Mouse (Mus musculus) CH12.LX (cell line): Measurements from ENCODE around the gene Lrrc23. TPM values are rescaled to one million over a fixed set of nuclear protein-coding genes. Genes with fewer than 3 reads are reported as not detected.

ENCODE experiments used
- DNase-seq: peaks from one replicate; pipeline ENCODE4 v3.0.0-alpha.2; 2013; ENCODE audit errors: extremely low read depth
- H3K27ac ChIP-seq: 2 replicates; pipeline ENCODE4 v1.5.1; 2012; ENCODE audit warnings: low read depth, mild to moderate bottlenecking, control low read depth, moderate library complexity; ENCODE audit not compliant: insufficient read depth
- H3K27me3 ChIP-seq: replicated peaks from 2 replicates; pipeline ENCODE3; 2012; ENCODE audit warnings: inconsistent platforms
- H3K36me3 ChIP-seq, 2 experiments: replicated peaks in 1 of 2; 2 replicates each; pipeline versions ENCODE3 to v1.6.1; 2012; ENCODE audit warnings: inconsistent platforms in 1 of 2, low read length in 1 of 2, mild to moderate bottlenecking in 1 of 2, mixed read lengths in 1 of 2, moderate library complexity in 1 of 2; ENCODE audit not compliant: control insufficient read depth in 1 of 2, insufficient read depth in 1 of 2
- H3K4me1 ChIP-seq, 2 experiments: 2 replicates each; pipeline ENCODE4 v1.6.1; 2012; ENCODE audit warnings: inconsistent platforms in 1 of 2, moderate library complexity in 1 of 2; ENCODE audit not compliant: insufficient read depth in 2 of 2, control insufficient read depth in 1 of 2
- H3K4me2 ChIP-seq: 2 replicates; pipeline ENCODE4 v1.6.1; 2012; ENCODE audit warnings: low read depth, mild to moderate bottlenecking, control low read depth; ENCODE audit not compliant: poor library complexity, insufficient read depth, severe bottlenecking
- H3K4me3 ChIP-seq, 3 experiments: fragments of 150-350 bp in 1 of 3; sonication (generic) in 1 of 3; replicated peaks in 1 of 3; 2 replicates each; pipeline versions ENCODE3 to v1.5.1; 2011 to 2012; ENCODE audit warnings: low read depth in 2 of 3, low read length in 2 of 3, mild to moderate bottlenecking in 2 of 3, moderate library complexity in 2 of 3, control low read depth in 1 of 3, improper control_type of control experiment in 1 of 3, inconsistent platforms in 1 of 3, mixed read lengths in 1 of 3; ENCODE audit not compliant: poor library complexity in 1 of 3
- H3K79me2 ChIP-seq: replicated peaks from 2 replicates; pipeline ENCODE4 v1.6.1; 2012; ENCODE audit warnings: mild to moderate bottlenecking, moderate library complexity; ENCODE audit not compliant: control insufficient read depth, poor library complexity, insufficient read depth, severe bottlenecking; ENCODE audit errors: extremely low read depth
- H3K9ac ChIP-seq: 2 replicates; pipeline ENCODE4 v1.6.1; 2012; ENCODE audit warnings: low read depth, mild to moderate bottlenecking, control low read depth, moderate library complexity; ENCODE audit not compliant: insufficient read depth
- H3K9me3 ChIP-seq: replicated peaks from 2 replicates; pipeline ENCODE3; 2012; ENCODE audit warnings: low read length, inconsistent platforms, mixed read lengths
- BHLHE40 ChIP-seq: IDR thresholded peaks from 2 replicates; pipeline ENCODE4 v1.6.1; 2011; ENCODE audit warnings: mild to moderate bottlenecking, low read depth, low read length, improper control_type of control experiment
- CHD1 ChIP-seq: IDR thresholded peaks from 2 replicates; pipeline ENCODE4 v1.6.1; 2012; ENCODE audit warnings: low read depth, low read length, improper control_type of control experiment, inconsistent platforms
- CTCF ChIP-seq, 2 experiments: IDR thresholded peaks in 1 of 2; conservative IDR thresholded peaks in 1 of 2; 2 replicates each; pipeline ENCODE4 v1.5.1; 2011 to 2012; ENCODE audit warnings: low read depth in 2 of 2, low read length in 2 of 2, improper control_type of control experiment in 1 of 2, inconsistent platforms in 1 of 2, mild to moderate bottlenecking in 1 of 2, moderate library complexity in 1 of 2
- E2F4 ChIP-seq: IDR thresholded peaks from 2 replicates; pipeline ENCODE4 v1.6.1; 2011; ENCODE audit warnings: low read depth, low read length, improper control_type of control experiment; ENCODE audit not compliant: insufficient replicate concordance
- ELF1 ChIP-seq: IDR thresholded peaks from 2 replicates; pipeline ENCODE4 v1.6.1; 2014; ENCODE audit warnings: low read depth, mild to moderate bottlenecking, inconsistent platforms, low read length, improper control_type of control experiment
- EP300 ChIP-seq: IDR thresholded peaks from 2 replicates; pipeline ENCODE4 v1.6.1; 2011; ENCODE audit warnings: low read length, improper control_type of control experiment
- GABPA ChIP-seq: IDR thresholded peaks from 2 replicates; pipeline ENCODE4 v1.6.1; 2012; ENCODE audit warnings: low read depth, low read length, improper control_type of control experiment, inconsistent platforms; ENCODE audit not compliant: insufficient replicate concordance
- HCFC1 ChIP-seq: IDR thresholded peaks from 2 replicates; pipeline ENCODE4 v1.6.1; 2012; ENCODE audit warnings: low read depth, mild to moderate bottlenecking, inconsistent platforms, low read length, improper control_type of control experiment
- IRF4 ChIP-seq: IDR thresholded peaks from 2 replicates; pipeline ENCODE4 v1.6.1; 2014; ENCODE audit warnings: low read depth, mild to moderate bottlenecking, inconsistent platforms, low read length, improper control_type of control experiment
- JUN ChIP-seq: IDR thresholded peaks from 2 replicates; pipeline ENCODE4 v1.6.1; 2011; ENCODE audit warnings: low read depth, mild to moderate bottlenecking, low read length, improper control_type of control experiment, moderate library complexity; ENCODE audit not compliant: insufficient read depth
- JUND ChIP-seq: conservative IDR thresholded peaks from 2 replicates; pipeline ENCODE4 v1.6.1; 2011; ENCODE audit warnings: low read depth, low read length, improper control_type of control experiment
- KAT2A ChIP-seq: IDR thresholded peaks from 2 replicates; pipeline ENCODE4 v1.6.1; 2012; ENCODE audit warnings: low read length, improper control_type of control experiment, inconsistent platforms; ENCODE audit not compliant: insufficient replicate concordance
- MAFK ChIP-seq: IDR thresholded peaks from 2 replicates; pipeline ENCODE4 v1.6.1; 2011; ENCODE audit warnings: low read length, improper control_type of control experiment; ENCODE audit not compliant: insufficient replicate concordance
- MAX ChIP-seq: IDR thresholded peaks from 2 replicates; pipeline ENCODE4 v1.6.1; 2011; ENCODE audit warnings: low read length, improper control_type of control experiment
- MAZ ChIP-seq: IDR thresholded peaks from 2 replicates; pipeline ENCODE4 v1.6.1; 2012; ENCODE audit warnings: low read depth, mild to moderate bottlenecking, inconsistent platforms, low read length, improper control_type of control experiment, moderate library complexity
- MEF2A ChIP-seq: IDR thresholded peaks from 2 replicates; pipeline ENCODE4 v1.6.1; 2014; ENCODE audit warnings: low read depth, mild to moderate bottlenecking, inconsistent platforms, low read length, improper control_type of control experiment, borderline replicate concordance
- MXI1 ChIP-seq: IDR thresholded peaks from 2 replicates; pipeline ENCODE4 v1.6.1; 2011; ENCODE audit warnings: mild to moderate bottlenecking, low read depth, low read length, improper control_type of control experiment
- MYC ChIP-seq: IDR thresholded peaks from 2 replicates; pipeline ENCODE4 v1.6.1; 2011; ENCODE audit warnings: low read depth, mild to moderate bottlenecking, improper control_type of control experiment, low read length
- NELFE ChIP-seq: IDR thresholded peaks from 2 replicates; pipeline ENCODE4 v1.6.1; 2011; ENCODE audit warnings: low read depth, low read length, improper control_type of control experiment
- NRF1 ChIP-seq: IDR thresholded peaks from 2 replicates; pipeline ENCODE4 v1.6.1; 2014; ENCODE audit warnings: low read depth, mild to moderate bottlenecking, inconsistent platforms, low read length, improper control_type of control experiment, moderate library complexity
- PAX5 ChIP-seq: IDR thresholded peaks from 2 replicates; pipeline ENCODE4 v1.6.1; 2012; ENCODE audit warnings: low read length, inconsistent platforms, mixed read lengths
- POLR2A ChIP-seq: IDR thresholded peaks from 2 replicates; pipeline ENCODE4 v1.6.1; 2011; ENCODE audit warnings: low read depth, mild to moderate bottlenecking, improper control_type of control experiment, low read length
- POLR2AphosphoS2 ChIP-seq: IDR thresholded peaks from 2 replicates; pipeline ENCODE4 v1.6.1; 2011; ENCODE audit warnings: low read depth, low read length, improper control_type of control experiment
- RAD21 ChIP-seq: IDR thresholded peaks from 2 replicates; pipeline ENCODE4 v1.6.1; 2011; ENCODE audit warnings: low read depth, mild to moderate bottlenecking, low read length, improper control_type of control experiment, moderate library complexity
- RCOR1 ChIP-seq: conservative IDR thresholded peaks from 2 replicates; pipeline ENCODE4 v1.6.1; 2012; ENCODE audit warnings: low read depth, mild to moderate bottlenecking, inconsistent platforms, low read length, improper control_type of control experiment
- SMC3 ChIP-seq: IDR thresholded peaks from 2 replicates; pipeline ENCODE4 v1.6.1; 2011; ENCODE audit warnings: low read depth, low read length, improper control_type of control experiment
- TCF12 ChIP-seq: IDR thresholded peaks from 2 replicates; pipeline ENCODE4 v1.6.1; 2014; ENCODE audit warnings: low read depth, mild to moderate bottlenecking, inconsistent platforms, low read length, improper control_type of control experiment
- USF1 ChIP-seq: IDR thresholded peaks from 2 replicates; pipeline ENCODE4 v1.6.1; 2014; ENCODE audit warnings: low read depth, mild to moderate bottlenecking, inconsistent platforms, low read length, improper control_type of control experiment
- USF2 ChIP-seq: conservative IDR thresholded peaks from 2 replicates; pipeline ENCODE4 v1.6.1; 2011; ENCODE audit warnings: low read depth, low read length, improper control_type of control experiment
- ZC3H11A ChIP-seq: IDR thresholded peaks from 2 replicates; pipeline ENCODE4 v1.6.1; 2012; ENCODE audit warnings: low read depth, mild to moderate bottlenecking, inconsistent platforms, low read length, improper control_type of control experiment
- ZKSCAN1 ChIP-seq: IDR thresholded peaks from 2 replicates; pipeline ENCODE4 v1.6.1; 2012; ENCODE audit warnings: low read depth, inconsistent platforms, low read length, improper control_type of control experiment, borderline replicate concordance
- ZMIZ1 ChIP-seq: IDR thresholded peaks from 2 replicates; pipeline ENCODE4 v1.6.1; 2012; ENCODE audit warnings: low read depth, mild to moderate bottlenecking, inconsistent platforms, low read length, improper control_type of control experiment
- ZNF384 ChIP-seq: IDR thresholded peaks from 2 replicates; pipeline ENCODE4 v1.6.1; 2012; ENCODE audit warnings: low read depth, low read length, improper control_type of control experiment, inconsistent platforms
- dilution Hi-C: fragments of 300-500 bp; cut with MboI; formaldehyde crosslinking; loops from 2 replicates; pipeline ENCODE4 v1.14.3; 2020; ENCODE audit warnings: low sequenced_read_pairs; ENCODE audit not compliant: extremely low pct_unique_long_range_greater_than_20kb, extremely low pct_ligation_motif_present
- in situ Hi-C: fragments of 300-500 bp; cut with MboI; formaldehyde crosslinking; loops from 3 replicates; pipeline ENCODE4 v1.14.3; 2019; ENCODE audit warnings: low sequenced_read_pairs, low pct_ligation_motif_present, low pct_unique_long_range_greater_than_20kb, mixed read lengths
- polyA plus RNA-seq: library from polyadenylated mRNA; unstranded; fragments of >175 nt; gene quantifications from 2 replicates; pipeline ENCODE4 v1.2.1, GENCODE M21; 2012; ENCODE audit warnings: low read depth; ENCODE audit not compliant: insufficient read length
- total RNA-seq, 2 experiments: library from RNA; depleted of rRNA; stranded (reverse); fragments of 300-350 nt in 1 of 2; fragments of >200 nt in 1 of 2; gene quantifications; 2 replicates each; pipeline ENCODE4 v1.2.3; 2012 to 2014

The Lrrc23 gene
- total and polyA plus RNA-seq, 3 experiments: 0.20 TPM; not detected in 2

GRCm38 (mm10) chr6:124724472-124724871, 55.1 kb downstream of the Lrrc23 start:
- dilution Hi-C loops: no loop called here
- H3K27me3 ChIP-seq: no peaks in the 10 kb centered on the region
- H3K9me3 ChIP-seq: no peaks in the 10 kb centered on the region
- H3K4me1 ChIP-seq: peaks cover 56 to 87% of the 10 kb centered on the region in 2 experiments
- H3K4me3 ChIP-seq: peak overlapping the region in 1 of 3 experiments; percentile 17
- no peak overlapping the region for H3K9ac ChIP-seq
- peaks cover 67 to 87% of the 10 kb centered on the region in 2 experiments for H3K36me3 ChIP-seq
- TF ChIP-seq MAFK (peak; percentile 94), MAX (no peak)
- in situ Hi-C loops: no loop called here
- no peak overlapping the region for H3K4me2 ChIP-seq
- H3K79me2 ChIP-seq: peaks cover 18% of the 10 kb centered on the region
- no peak for DNase-seq
- H3K27ac ChIP-seq: peak overlapping the region; percentile 94

GRCm38 (mm10) chr6:124723541-124723940, 56.0 kb downstream of the Lrrc23 start:
- dilution Hi-C loops (no loop called here), in situ Hi-C loops (no loop called here)
- peak overlapping the region; percentile 25; the same call in 1 of the 2 replicates for H3K9ac ChIP-seq
- H3K36me3 ChIP-seq: peaks cover 61 to 87% of the 10 kb centered on the region in 2 experiments
- H3K4me1 ChIP-seq: peaks cover 50 to 86% of the 10 kb centered on the region in 2 experiments
- H3K9me3 ChIP-seq: no peaks in the 10 kb centered on the region
- no peaks in the 10 kb centered on the region for H3K27me3 ChIP-seq
- H3K4me3 ChIP-seq: peak overlapping the region in 1 of 3 experiments; percentile 19
- H3K4me2 ChIP-seq: peak overlapping the region; percentile 48
- peak overlapping the region; percentile 94 for H3K27ac ChIP-seq
- H3K79me2 ChIP-seq: peaks cover 8% of the 10 kb centered on the region; the same call in 1 of the 2 replicates
- peak; percentile 61 for DNase-seq
- TF ChIP-seq CTCF (conservative IDR thresholded peaks at IDR 0.05 in 1 of 2, IDR thresholded peaks at IDR 0.05 in 1 of 2; ENCODE audit: low read depth in 2 of 2, low read length in 2 of 2) (no peak), MAZ (peak; percentile 65; the same call in 1 of the 2 replicates), ZNF384 (no peak), RCOR1 (no peak), NRF1 (no peak), MAX (no peak), MXI1 (no peak), ZMIZ1 (no peak), BHLHE40 (peak; percentile 58), PAX5 (no peak), MYC (0 out of 2 replicates have a peak, but pooled peaks have one; percentile 13), HCFC1 (no peak), ZC3H11A (no peak), CHD1 (0 out of 2 replicates have a peak, but pooled peaks have one; percentile 1), POLR2AphosphoS2 (no peak), KAT2A (no peak), IRF4 (0 out of 2 replicates have a peak, but pooled peaks have one; percentile 26), JUND (no peak), USF2 (no peak), ELF1 (no peak; the same call in 1 of the 2 replicates), USF1 (no peak), GABPA (no peak), NELFE (no peak), TCF12 (peak; percentile 45; the same call in 1 of the 2 replicates), ZKSCAN1 (no peak), E2F4 (no peak), SMC3 (no peak; the same call in 1 of the 2 replicates), JUN (no peak), EP300 (peak; percentile 43), MEF2A (peak; percentile 96), RAD21 (no peak), MAFK (no peak), POLR2A (peak; percentile 16; the same call in 1 of the 2 replicates)
